Mouse (Mus musculus): ENCODE measurements at regions not wholly inside any gene's neighbourhood (a gene's known extent, or its start where the extent isn't known, plus 50 kb on each side); places are given as distances from the start of the nearest gene placed in this dataset.
A peak's percentile ranks its signal among the peaks of the same experiment; 100 is the strongest.

DNA sequence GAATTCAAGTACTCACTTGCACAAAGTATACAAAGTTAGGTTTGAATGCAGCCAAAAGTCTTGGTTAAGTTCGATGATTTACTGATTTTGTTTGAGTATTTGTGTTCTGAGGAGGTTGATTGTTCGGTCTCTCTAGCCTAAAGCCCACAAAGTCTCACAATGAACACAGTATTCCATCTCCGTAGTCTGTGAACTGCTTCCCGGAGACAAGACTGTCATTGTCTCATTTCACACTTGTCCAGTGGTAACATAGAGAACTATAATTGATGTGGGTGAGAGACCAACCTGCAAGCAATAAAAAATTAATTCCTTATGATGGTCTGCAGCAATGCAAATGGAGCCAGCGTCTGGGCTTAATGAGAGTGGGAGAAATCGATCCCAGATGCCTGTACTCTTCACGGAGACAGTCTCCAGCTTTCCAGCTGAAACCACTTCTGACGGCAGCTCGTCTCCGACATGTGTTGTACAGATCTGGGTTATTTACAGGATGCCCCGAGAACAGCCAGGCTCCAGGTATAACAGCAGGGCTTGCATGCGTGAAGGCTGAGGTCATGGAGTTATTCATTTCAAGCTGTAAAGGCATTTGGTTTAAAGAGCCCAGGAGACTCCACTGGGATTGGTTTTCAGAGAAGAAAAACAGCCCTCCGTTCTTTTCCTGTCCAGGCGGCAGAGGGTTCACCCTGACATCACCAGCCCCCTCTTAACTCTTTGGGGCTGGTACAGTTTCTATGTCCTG is 75.2 kb downstream of the Asb13 start:
- peak; percentile 56 for DNase-seq (ENCODE audit: extremely low spot score)

Measured in embryo, embryonic 9.5 days (tissue).